Mouse (Mus musculus) midbrain, embryonic 12.5 days (tissue): ENCODE data around the gene Ascc3. TPM values are rescaled to one million over a fixed set of nuclear protein-coding genes. Genes with fewer than 3 reads are reported as not detected.

Experiments
- ATAC-seq: fragments of 200-750 bp; cut with Nextera tagmentation; 2 replicates; pipeline ENCODE4 v1.8.0; 2017; ENCODE audit warnings: low read depth, moderate TSS enrichment, moderate library complexity; ENCODE audit not compliant: low FRiP score
- H3K27ac ChIP-seq: fragments of 300-500 bp; sonication (generic); replicated peaks from 2 replicates; pipeline ENCODE4 v1.5.1; 2016; ENCODE audit warnings: mild to moderate bottlenecking
- H3K27me3 ChIP-seq: fragments of 300-500 bp; sonication (generic); 2 replicates; pipeline ENCODE4 v1.6.1; 2016; ENCODE audit warnings: mild to moderate bottlenecking
- H3K36me3 ChIP-seq: fragments of 300-500 bp; sonication (generic); 2 replicates; pipeline ENCODE4 v1.6.1; 2016
- H3K4me1 ChIP-seq: fragments of 300-500 bp; sonication (generic); 2 replicates; pipeline ENCODE4 v1.6.1; 2016
- H3K4me2 ChIP-seq: fragments of 300-500 bp; sonication (generic); replicated peaks from 2 replicates; pipeline ENCODE4 v1.6.1; 2016; ENCODE audit warnings: mild to moderate bottlenecking, moderate library complexity
- H3K4me3 ChIP-seq: fragments of 300-500 bp; sonication (generic); 2 replicates; pipeline ENCODE4 v1.5.1; 2016; ENCODE audit warnings: mild to moderate bottlenecking
- H3K9ac ChIP-seq: fragments of 300-500 bp; sonication (generic); replicated peaks from 2 replicates; pipeline ENCODE4 v1.6.1; 2016; ENCODE audit warnings: mild to moderate bottlenecking, moderate library complexity
- H3K9me3 ChIP-seq: fragments of 300-500 bp; sonication (generic); 2 replicates; pipeline ENCODE4 v1.6.1; 2016; ENCODE audit warnings: mild to moderate bottlenecking
- WGBS: fragments of 180-500 bp; shearing (Covaris S2); methylation state at CpG from one replicate; pipeline ENCODE4 v1.1.7; 2016; 5-methylcytosine and 5-hydroxymethylcytosine counted together
- polyA plus RNA-seq: library from polyadenylated mRNA; unstranded; fragments of >200 nt; fragmentation: Nextera tagmentation; extraction: Ambion mirVana; gene quantifications from 2 replicates; pipeline ENCODE4 v1.2.1, GENCODE M21; 2016

Ascc3 gene
- polyA plus RNA-seq, 1 experiment from 2014 or later = 22.2 TPM

GRCm38 (mm10) chr10:50896767-50897390, 304.4 kb downstream of the Ascc3 start:
- peaks cover 82% of the 10 kb centered on the region for H3K27me3 ChIP-seq
- no peaks in the 10 kb centered on the region for H3K9me3 ChIP-seq
- no peak overlapping the region for H3K4me2 ChIP-seq
- peaks cover 30% of the 10 kb centered on the region for H3K4me1 ChIP-seq
- H3K4me3 ChIP-seq = peak overlapping the region; percentile 49
- 4% methylated on average over 3 of the region's 3 CpGs for WGBS
- no peak overlapping the region for H3K27ac ChIP-seq
- ATAC-seq = no peak
- no peak overlapping the region for H3K9ac ChIP-seq
- H3K36me3 ChIP-seq = no peaks in the 10 kb centered on the region

- Histone ChIP-seq H3K4me3 (peak overlapping the region; percentile 28), H3K4me1 (peaks cover 28% of the 10 kb centered on the region), H3K4me2 (peak overlapping the region; percentile 21; the same call in 1 of the 2 replicates), H3K9ac (0 out of 2 replicates have a peak overlapping the region, but pooled peaks have one; percentile 11), H3K9me3 (no peaks in the 10 kb centered on the region), H3K36me3 (no peaks in the 10 kb centered on the region), H3K27ac (peak overlapping the region; percentile 54; the same call in 1 of the 2 replicates), H3K27me3 (peaks cover 80% of the 10 kb centered on the region)
- no peak for ATAC-seq
- 2% methylated on average over 32 of the region's 32 CpGs for WGBS
Measured at GRCm38 (mm10) chr10:50897530-50898471, 305.3 kb downstream of the Ascc3 start.

- H3K27me3 ChIP-seq = peaks cover 78% of the 10 kb centered on the region
- peak overlapping the region; percentile 18; the same call in 1 of the 2 replicates for H3K4me3 ChIP-seq
- no peak for ATAC-seq
- H3K9ac ChIP-seq = no peak overlapping the region
- no peak overlapping the region for H3K27ac ChIP-seq
- H3K4me1 ChIP-seq = peaks cover 32% of the 10 kb centered on the region
- no peaks in the 10 kb centered on the region for H3K9me3 ChIP-seq
- H3K4me2 ChIP-seq = no peak overlapping the region
- H3K36me3 ChIP-seq = no peaks in the 10 kb centered on the region
- 9% methylated on average over 2 of the region's 2 CpGs for WGBS
Measured at GRCm38 (mm10) chr10:50898621-50899020, 306.2 kb downstream of the Ascc3 start.

- peak overlapping the region; percentile 46 for H3K4me2 ChIP-seq
- H3K9me3 ChIP-seq = no peaks in the 10 kb centered on the region
- H3K4me3 ChIP-seq = peak overlapping the region; percentile 29
- ATAC-seq = no peak
- WGBS = 2% methylated on average over 21 of the region's 21 CpGs
- 0 out of 2 replicates have a peak overlapping the region, but pooled peaks have one; percentile 11 for H3K9ac ChIP-seq
- peaks cover 25% of the 10 kb centered on the region for H3K4me1 ChIP-seq
- H3K36me3 ChIP-seq = no peaks in the 10 kb centered on the region
- peaks cover 77% of the 10 kb centered on the region for H3K27me3 ChIP-seq
- 0 out of 2 replicates have a peak overlapping the region, but pooled peaks have one; percentile 39 for H3K27ac ChIP-seq
Measured at GRCm38 (mm10) chr10:50899846-50900745, 307.6 kb downstream of the Ascc3 start.
